Mouse (Mus musculus): Measurements from ENCODE around the gene Fem1a. TPM values are rescaled to one million over a fixed set of nuclear protein-coding genes. Genes with fewer than 3 reads are reported as not detected.
"Not testable (repeated sequence)": the region's sequence is repeated elsewhere in the genome, so short reads cannot be mapped to it uniquely, and the experiment has no call there.

Gene Fem1a
- polyA plus RNA-seq, 1 experiment from 2014 or later = 15.5 TPM

GRCm38 (mm10) chr17:56241541-56242401, 14.8 kb upstream of the Fem1a start:
- Histone ChIP-seq H3K27ac (ENCODE audit: low read length) (peak overlapping the region; percentile 58), H3K9ac (ENCODE audit: low read depth, low read length) (peak overlapping the region; percentile 77), H3K36me3 (ENCODE audit: control insufficient read depth, insufficient read depth, low read length) (no peaks in the 10 kb centered on the region), H3K4me1 (ENCODE audit: control insufficient read depth, insufficient read depth, low read length) (peaks cover 5% of the 10 kb centered on the region), H3K4me3 (ENCODE audit: low read depth, low read length) (peak overlapping the region; percentile 62), H3K27me3 (ENCODE audit: control insufficient read depth, insufficient read depth, low read depth, low read length) (peaks cover 5% of the 10 kb centered on the region), H3K9me3 (replicated peaks; ENCODE audit: control insufficient read depth, low read length, poor library complexity, severe bottlenecking) (no peaks in the 10 kb centered on the region), H3K4me2 (ENCODE audit: low read length) (peak overlapping the region; percentile 69)
- peak; percentile 94 for ATAC-seq
- under 1% methylated on average over 33 of the region's 33 CpGs for whole genome bisulfite sequencing

GRCm38 (mm10) chr17:56245608-56246007, 11.0 kb upstream of the Fem1a start:
- Histone ChIP-seq H3K4me3 (ENCODE audit: low read depth, low read length) (no peak overlapping the region), H3K27ac (ENCODE audit: low read length) (no peak overlapping the region), H3K9ac (ENCODE audit: low read depth, low read length) (no peak overlapping the region), H3K36me3 (ENCODE audit: control insufficient read depth, insufficient read depth, low read length) (no peaks in the 10 kb centered on the region), H3K4me1 (ENCODE audit: control insufficient read depth, insufficient read depth, low read length) (peaks cover 8% of the 10 kb centered on the region), H3K27me3 (ENCODE audit: control insufficient read depth, insufficient read depth, low read depth, low read length) (no peaks in the 10 kb centered on the region; the same call in 1 of the 2 replicates), H3K4me2 (ENCODE audit: low read length) (no peak overlapping the region), H3K9me3 (replicated peaks; ENCODE audit: control insufficient read depth, low read length, poor library complexity, severe bottlenecking) (no peaks in the 10 kb centered on the region)
- WGBS = 47% methylated on average over 7 of the region's 7 CpGs
- no peak for ATAC-seq

- Histone ChIP-seq H3K27ac (ENCODE audit: low read length) (peak overlapping the region; percentile 88), H3K9ac (ENCODE audit: low read depth, low read length) (peak overlapping the region; percentile 38; the same call in 1 of the 2 replicates)
- WGBS = 19% methylated on average over 6 of the region's 6 CpGs
Measured at GRCm38 (mm10) chr17:56251136-56251829, 5.3 kb upstream of the Fem1a start.

GRCm38 (mm10) chr17:56254695-56255094, 1.9 kb upstream of the Fem1a start:
- WGBS = 75% methylated on average over 4 of the region's 4 CpGs
- ATAC-seq = no peak

More at GRCm38 (mm10) chr17:56251136-56251829, 5.3 kb upstream of the Fem1a start:
- peaks cover 17% of the 10 kb centered on the region for H3K4me1 ChIP-seq (ENCODE audit: control insufficient read depth, insufficient read depth, low read length)
- peak overlapping the region; percentile 49 for H3K4me2 ChIP-seq (ENCODE audit: low read length)
- no peaks in the 10 kb centered on the region for H3K36me3 ChIP-seq (ENCODE audit: control insufficient read depth, insufficient read depth, low read length)
- no peaks in the 10 kb centered on the region for H3K9me3 ChIP-seq (replicated peaks; ENCODE audit: control insufficient read depth, low read length, poor library complexity, severe bottlenecking)
- H3K4me3 ChIP-seq (ENCODE audit: low read depth, low read length) = no peak overlapping the region
- no peaks in the 10 kb centered on the region for H3K27me3 ChIP-seq (ENCODE audit: control insufficient read depth, insufficient read depth, low read depth, low read length)
- ATAC-seq = peak; percentile 47

GRCm38 (mm10) chr17:56255429-56255828, 1.2 kb upstream of the Fem1a start:
- H3K4me2 ChIP-seq (ENCODE audit: low read length) = peak overlapping the region; percentile 48
- H3K9ac ChIP-seq (ENCODE audit: low read depth, low read length) = peak overlapping the region; percentile 32; the same call in 1 of the 2 replicates
- H3K4me3 ChIP-seq (ENCODE audit: low read depth, low read length) = peak overlapping the region; percentile 14
- H3K36me3 ChIP-seq (ENCODE audit: control insufficient read depth, insufficient read depth, low read length) = peaks cover 3% of the 10 kb centered on the region; the same call in 1 of the 2 replicates
- no peaks in the 10 kb centered on the region for H3K27me3 ChIP-seq (ENCODE audit: control insufficient read depth, insufficient read depth, low read depth, low read length)
- H3K4me1 ChIP-seq (ENCODE audit: control insufficient read depth, insufficient read depth, low read length) = peaks cover 46% of the 10 kb centered on the region
- 17% methylated on average over 9 of the region's 9 CpGs for WGBS
- peak; percentile 4 for ATAC-seq
- H3K27ac ChIP-seq (ENCODE audit: low read length) = peak overlapping the region; percentile 93
- H3K9me3 ChIP-seq (replicated peaks; ENCODE audit: control insufficient read depth, low read length, poor library complexity, severe bottlenecking) = no peaks in the 10 kb centered on the region

More at GRCm38 (mm10) chr17:56254695-56255094, 1.9 kb upstream of the Fem1a start:
- Histone ChIP-seq H3K4me1 (ENCODE audit: control insufficient read depth, insufficient read depth, low read length) (peaks cover 40% of the 10 kb centered on the region), H3K27me3 (ENCODE audit: control insufficient read depth, insufficient read depth, low read depth, low read length) (no peaks in the 10 kb centered on the region), H3K9ac (ENCODE audit: low read depth, low read length) (peak overlapping the region; percentile 32; the same call in 1 of the 2 replicates), H3K36me3 (ENCODE audit: control insufficient read depth, insufficient read depth, low read length) (no peaks in the 10 kb centered on the region), H3K4me2 (ENCODE audit: low read length) (no peak overlapping the region), H3K4me3 (ENCODE audit: low read depth, low read length) (no peak overlapping the region), H3K9me3 (replicated peaks; ENCODE audit: control insufficient read depth, low read length, poor library complexity, severe bottlenecking) (no peaks in the 10 kb centered on the region), H3K27ac (ENCODE audit: low read length) (peak overlapping the region; percentile 93)

GRCm38 (mm10) chr17:56255863-56256238, 759 bp upstream of the Fem1a start:
- Histone ChIP-seq H3K4me3 (ENCODE audit: low read depth, low read length) (peak overlapping the region; percentile 65), H3K27me3 (ENCODE audit: control insufficient read depth, insufficient read depth, low read depth, low read length) (no peaks in the 10 kb centered on the region), H3K4me2 (ENCODE audit: low read length) (peak overlapping the region; percentile 59), H3K36me3 (ENCODE audit: control insufficient read depth, insufficient read depth, low read length) (peaks cover 5% of the 10 kb centered on the region; the same call in 1 of the 2 replicates), H3K9ac (ENCODE audit: low read depth, low read length) (peak overlapping the region; percentile 52), H3K9me3 (replicated peaks; ENCODE audit: control insufficient read depth, low read length, poor library complexity, severe bottlenecking) (no peaks in the 10 kb centered on the region), H3K4me1 (ENCODE audit: control insufficient read depth, insufficient read depth, low read length) (peaks cover 46% of the 10 kb centered on the region), H3K27ac (ENCODE audit: low read length) (peak overlapping the region; percentile 93)
- peak; percentile 94 for ATAC-seq
- WGBS = under 1% methylated on average over 32 of the region's 32 CpGs

GRCm38 (mm10) chr17:56257181-56257894, 728 bp downstream of the Fem1a start:
- Histone ChIP-seq H3K36me3 (ENCODE audit: control insufficient read depth, insufficient read depth, low read length) (peaks cover 8% of the 10 kb centered on the region), H3K9me3 (replicated peaks; ENCODE audit: control insufficient read depth, low read length, poor library complexity, severe bottlenecking) (no peaks in the 10 kb centered on the region), H3K4me3 (ENCODE audit: low read depth, low read length) (peak overlapping the region; percentile 65), H3K4me2 (ENCODE audit: low read length) (peak overlapping the region; percentile 96), H3K27me3 (ENCODE audit: control insufficient read depth, insufficient read depth, low read depth, low read length) (no peaks in the 10 kb centered on the region), H3K9ac (ENCODE audit: low read depth, low read length) (peak overlapping the region; percentile 71), H3K27ac (ENCODE audit: low read length) (peak overlapping the region; percentile 83), H3K4me1 (ENCODE audit: control insufficient read depth, insufficient read depth, low read length) (peaks cover 46% of the 10 kb centered on the region)
- WGBS = 11% methylated on average over 58 of the region's 58 CpGs
- peak; percentile 0; the same call in 1 of the 2 replicates for ATAC-seq

- ATAC-seq; H3K27ac ChIP-seq (ENCODE audit: low read length); H3K27me3 ChIP-seq (ENCODE audit: control insufficient read depth, insufficient read depth, low read depth, low read length); H3K9me3 ChIP-seq (replicated peaks; ENCODE audit: control insufficient read depth, low read length, poor library complexity, severe bottlenecking); H3K4me3 ChIP-seq (ENCODE audit: low read depth, low read length); H3K9ac ChIP-seq (ENCODE audit: low read depth, low read length): not testable (repeated sequence)
- peaks cover 13% of the 10 kb centered on the region for H3K36me3 ChIP-seq (ENCODE audit: control insufficient read depth, insufficient read depth, low read length)
- peak overlapping the region; percentile 4; the same call in 1 of the 2 replicates for H3K4me2 ChIP-seq (ENCODE audit: low read length)
- H3K4me1 ChIP-seq (ENCODE audit: control insufficient read depth, insufficient read depth, low read length) = peaks cover 52% of the 10 kb centered on the region
- 94% methylated on average over 19 of the region's 19 CpGs for WGBS
Measured at GRCm38 (mm10) chr17:56258269-56258668, 1.7 kb downstream of the Fem1a start.
